Mouse (Mus musculus) CH12.LX (cell line): ENCODE measurements at regions not wholly inside any gene's neighbourhood (a gene's known extent, or its start where the extent isn't known, plus 50 kb on each side); places are given as distances from the start of the nearest gene placed in this dataset.

ENCODE experiments used
- CTCF ChIP-seq, 2 experiments: IDR thresholded peaks in 1 of 2; conservative IDR thresholded peaks in 1 of 2; 2 replicates each; pipeline ENCODE4 v1.5.1; 2011 to 2012; ENCODE audit warnings: low read depth in 2 of 2, low read length in 2 of 2, improper control_type of control experiment in 1 of 2, inconsistent platforms in 1 of 2, mild to moderate bottlenecking in 1 of 2, moderate library complexity in 1 of 2
- MAX ChIP-seq: IDR thresholded peaks from 2 replicates; pipeline ENCODE4 v1.6.1; 2011; ENCODE audit warnings: low read length, improper control_type of control experiment
- POLR2A ChIP-seq: IDR thresholded peaks from 2 replicates; pipeline ENCODE4 v1.6.1; 2011; ENCODE audit warnings: low read depth, mild to moderate bottlenecking, improper control_type of control experiment, low read length
- USF1 ChIP-seq: IDR thresholded peaks from 2 replicates; pipeline ENCODE4 v1.6.1; 2014; ENCODE audit warnings: low read depth, mild to moderate bottlenecking, inconsistent platforms, low read length, improper control_type of control experiment
- ZC3H11A ChIP-seq: IDR thresholded peaks from 2 replicates; pipeline ENCODE4 v1.6.1; 2012; ENCODE audit warnings: low read depth, mild to moderate bottlenecking, inconsistent platforms, low read length, improper control_type of control experiment

DNA sequence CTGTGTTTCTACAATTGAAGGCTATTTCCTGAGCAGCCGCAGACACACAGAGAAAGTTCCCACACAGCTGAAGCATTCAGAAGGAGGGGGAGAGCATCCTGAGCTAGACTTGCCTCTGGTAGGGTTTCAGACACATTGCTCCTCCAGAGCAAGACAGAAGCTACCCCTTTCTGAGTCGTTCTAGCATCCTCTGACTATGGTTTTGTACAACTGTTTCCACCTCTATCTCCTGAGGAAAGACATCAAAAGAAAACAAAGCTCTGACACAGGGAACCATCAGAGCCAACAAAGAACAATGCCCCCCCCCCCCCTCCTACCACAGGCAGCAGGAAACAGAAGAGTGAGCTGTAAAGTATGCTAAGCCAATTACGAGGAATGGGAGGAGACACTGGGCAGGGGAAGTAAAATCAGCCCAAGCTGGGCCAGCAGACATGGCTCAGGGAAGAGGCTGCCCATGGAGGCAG, 132.3 kb upstream of the Atp2b1 start:
- TF ChIP-seq MAX (no peak), POLR2A (peak; percentile 33; the same call in 1 of the 2 replicates), USF1 (no peak), CTCF (conservative IDR thresholded peaks at IDR 0.05 in 1 of 2, IDR thresholded peaks at IDR 0.05 in 1 of 2; ENCODE audit: low read depth in 2 of 2, low read length in 2 of 2) (no peak), ZC3H11A (no peak)
